Mouse (Mus musculus) neural tube, embryonic 15.5 days (tissue): ENCODE data around the gene Crebrf. TPM values are rescaled to one million over a fixed set of nuclear protein-coding genes. Genes with fewer than 3 reads are reported as not detected.

Experiments
- ATAC-seq: fragments of 200-750 bp; cut with Nextera tagmentation; 2 replicates; pipeline ENCODE4 v1.8.0; 2017; ENCODE audit warnings: mild to moderate bottlenecking, moderate TSS enrichment, moderate library complexity; ENCODE audit not compliant: low FRiP score
- H3K27ac ChIP-seq: fragments of 300-500 bp; sonication (generic); replicated peaks from 2 replicates; pipeline ENCODE4 v1.5.1; 2015; ENCODE audit warnings: mild to moderate bottlenecking, inconsistent platforms
- H3K27me3 ChIP-seq: fragments of 300-500 bp; sonication (generic); replicated peaks from 2 replicates; pipeline ENCODE4 v1.6.1; 2015; ENCODE audit warnings: inconsistent platforms
- H3K36me3 ChIP-seq: fragments of 300-500 bp; sonication (generic); 2 replicates; pipeline ENCODE4 v1.6.1; 2015; ENCODE audit warnings: inconsistent platforms
- H3K4me1 ChIP-seq: fragments of 300-500 bp; sonication (generic); 2 replicates; pipeline ENCODE4 v1.6.1; 2015; ENCODE audit warnings: inconsistent platforms
- H3K4me2 ChIP-seq: fragments of 300-500 bp; sonication (generic); 2 replicates; pipeline ENCODE4 v1.6.1; 2015; ENCODE audit warnings: inconsistent platforms, mild to moderate bottlenecking, moderate library complexity
- H3K4me3 ChIP-seq: fragments of 300-500 bp; sonication (generic); replicated peaks from 2 replicates; pipeline ENCODE4 v1.5.1; 2015; ENCODE audit warnings: mild to moderate bottlenecking, inconsistent platforms
- H3K9ac ChIP-seq: fragments of 300-500 bp; sonication (generic); replicated peaks from 2 replicates; pipeline ENCODE4 v1.6.1; 2015; ENCODE audit warnings: mild to moderate bottlenecking, inconsistent platforms
- H3K9me3 ChIP-seq: fragments of 300-500 bp; sonication (generic); replicated peaks from 2 replicates; pipeline ENCODE4 v1.6.1; 2016; ENCODE audit warnings: inconsistent platforms
- WGBS: fragments of 180-500 bp; shearing (Covaris S2); methylation state at CpG from one replicate; pipeline ENCODE4 v1.1.7; 2015; ENCODE audit warnings: mixed read lengths; 5-methylcytosine and 5-hydroxymethylcytosine counted together
- polyA plus RNA-seq: library from polyadenylated mRNA; unstranded; fragments of >200 nt; fragmentation: Nextera tagmentation; extraction: Ambion mirVana; gene quantifications from 2 replicates; pipeline ENCODE4 v1.2.1, GENCODE M21; 2015

The Crebrf gene
- polyA plus RNA-seq, 1 experiment from 2014 or later, result 11.4 TPM

GRCm38 (mm10) chr17:26743294-26743693, 27.8 kb downstream of the Crebrf start:
- Histone ChIP-seq H3K27ac (no peak overlapping the region), H3K4me3 (no peak overlapping the region), H3K36me3 (peaks cover 9% of the 10 kb centered on the region), H3K9me3 (no peaks in the 10 kb centered on the region), H3K9ac (no peak overlapping the region), H3K4me1 (no peaks in the 10 kb centered on the region), H3K27me3 (no peaks in the 10 kb centered on the region), H3K4me2 (no peak overlapping the region)
- no peak for ATAC-seq
- WGBS, result 71% methylated on average over 1 of the region's 1 CpGs

GRCm38 (mm10) chr17:26749975-26750374, 34.5 kb downstream of the Crebrf start:
- 85% methylated on average over 3 of the region's 3 CpGs for WGBS
- ATAC-seq, result no peak

GRCm38 (mm10) chr17:26752297-26752696, 36.8 kb downstream of the Crebrf start:
- Histone ChIP-seq H3K9me3 (no peaks in the 10 kb centered on the region), H3K27ac (no peak overlapping the region), H3K4me1 (no peaks in the 10 kb centered on the region), H3K4me3 (no peak overlapping the region), H3K36me3 (peaks cover 4% of the 10 kb centered on the region; the same call in 1 of the 2 replicates), H3K9ac (no peak overlapping the region), H3K4me2 (no peak overlapping the region), H3K27me3 (no peaks in the 10 kb centered on the region)
- 82% methylated on average over 1 of the region's 1 CpGs for WGBS
- ATAC-seq, result no peak

More at GRCm38 (mm10) chr17:26749975-26750374, 34.5 kb downstream of the Crebrf start:
- Histone ChIP-seq H3K4me1 (no peaks in the 10 kb centered on the region), H3K27me3 (no peaks in the 10 kb centered on the region), H3K4me2 (no peak overlapping the region), H3K9ac (no peak overlapping the region), H3K27ac (no peak overlapping the region), H3K4me3 (no peak overlapping the region), H3K9me3 (no peaks in the 10 kb centered on the region), H3K36me3 (peaks cover 4% of the 10 kb centered on the region; the same call in 1 of the 2 replicates)

GRCm38 (mm10) chr17:26753476-26753875, 38.0 kb downstream of the Crebrf start:
- no peak for ATAC-seq
- 92% methylated on average over 2 of the region's 2 CpGs for WGBS
- Histone ChIP-seq H3K9ac (no peak overlapping the region), H3K27me3 (no peaks in the 10 kb centered on the region), H3K4me1 (no peaks in the 10 kb centered on the region), H3K36me3 (peaks cover 9% of the 10 kb centered on the region; the same call in 1 of the 2 replicates), H3K4me3 (no peak overlapping the region), H3K27ac (no peak overlapping the region), H3K9me3 (no peaks in the 10 kb centered on the region), H3K4me2 (no peak overlapping the region)

- ATAC-seq, result no peak
- Histone ChIP-seq H3K27ac (no peak overlapping the region), H3K4me3 (no peak overlapping the region), H3K36me3 (peaks cover 24% of the 10 kb centered on the region; the same call in 1 of the 2 replicates), H3K9ac (no peak overlapping the region), H3K9me3 (no peaks in the 10 kb centered on the region), H3K4me2 (no peak overlapping the region), H3K27me3 (no peaks in the 10 kb centered on the region), H3K4me1 (no peaks in the 10 kb centered on the region)
- WGBS, result 88% methylated on average over 5 of the region's 5 CpGs
Measured at GRCm38 (mm10) chr17:26767100-26767753, 51.8 kb downstream of the Crebrf start.

GRCm38 (mm10) chr17:26767754-26768124, 52.3 kb downstream of the Crebrf start:
- 80% methylated on average over 2 of the region's 2 CpGs for WGBS
- ATAC-seq, result no peak
- Histone ChIP-seq H3K4me3 (no peak overlapping the region), H3K27ac (no peak overlapping the region), H3K9me3 (no peaks in the 10 kb centered on the region), H3K4me2 (no peak overlapping the region), H3K27me3 (no peaks in the 10 kb centered on the region), H3K4me1 (no peaks in the 10 kb centered on the region), H3K36me3 (peaks cover 24% of the 10 kb centered on the region; the same call in 1 of the 2 replicates), H3K9ac (no peak overlapping the region)

GRCm38 (mm10) chr17:26776211-26776610, 60.8 kb downstream of the Crebrf start:
- Histone ChIP-seq H3K4me2 (no peak overlapping the region), H3K9ac (no peak overlapping the region)
- WGBS, result 18% methylated on average over 10 of the region's 10 CpGs

GRCm38 (mm10) chr17:26778001-26778400, 62.6 kb downstream of the Crebrf start:
- no peak overlapping the region for H3K27ac ChIP-seq
- peaks cover 18% of the 10 kb centered on the region for H3K4me1 ChIP-seq
- ATAC-seq, result no peak
- H3K36me3 ChIP-seq, result no peaks in the 10 kb centered on the region
- no peak overlapping the region for H3K4me2 ChIP-seq
- WGBS, result 93% methylated on average over 4 of the region's 4 CpGs
- H3K9me3 ChIP-seq, result no peaks in the 10 kb centered on the region
- H3K4me3 ChIP-seq, result no peak overlapping the region
- no peaks in the 10 kb centered on the region for H3K27me3 ChIP-seq
- H3K9ac ChIP-seq, result no peak overlapping the region

More at GRCm38 (mm10) chr17:26776211-26776610, 60.8 kb downstream of the Crebrf start:
- Histone ChIP-seq H3K27ac (no peak overlapping the region), H3K4me3 (no peak overlapping the region), H3K36me3 (peaks cover 4% of the 10 kb centered on the region; the same call in 1 of the 2 replicates), H3K27me3 (no peaks in the 10 kb centered on the region), H3K4me1 (peaks cover 9% of the 10 kb centered on the region; the same call in 1 of the 2 replicates), H3K9me3 (no peaks in the 10 kb centered on the region)
- no peak for ATAC-seq

- Histone ChIP-seq H3K27me3 (no peaks in the 10 kb centered on the region), H3K9me3 (no peaks in the 10 kb centered on the region), H3K9ac (no peak overlapping the region), H3K4me1 (peaks cover 18% of the 10 kb centered on the region), H3K36me3 (peaks cover 5% of the 10 kb centered on the region), H3K4me3 (no peak overlapping the region), H3K27ac (no peak overlapping the region), H3K4me2 (no peak overlapping the region)
- WGBS, result 93% methylated on average over 3 of the region's 3 CpGs
- ATAC-seq, result no peak
Measured at GRCm38 (mm10) chr17:26778430-26779100, 63.1 kb downstream of the Crebrf start.

GRCm38 (mm10) chr17:26779471-26779870, 64.0 kb downstream of the Crebrf start:
- peaks cover 18% of the 10 kb centered on the region for H3K4me1 ChIP-seq
- no peak overlapping the region for H3K4me3 ChIP-seq
- no peak overlapping the region for H3K27ac ChIP-seq
- no peak overlapping the region for H3K4me2 ChIP-seq
- H3K9ac ChIP-seq, result no peak overlapping the region
- peaks cover 13% of the 10 kb centered on the region for H3K36me3 ChIP-seq
- no peaks in the 10 kb centered on the region for H3K9me3 ChIP-seq
- no peak for ATAC-seq
- 95% methylated on average over 2 of the region's 2 CpGs for WGBS
- no peaks in the 10 kb centered on the region for H3K27me3 ChIP-seq

- no peaks in the 10 kb centered on the region for H3K27me3 ChIP-seq
- peaks cover 25% of the 10 kb centered on the region for H3K36me3 ChIP-seq
- peak within 1 kb of the TSS; percentile 94 for H3K4me2 ChIP-seq
- peak within 1 kb of the TSS; percentile 84 for H3K27ac ChIP-seq
- peak within 1 kb of the TSS; percentile 79 for H3K9ac ChIP-seq
- no peaks in the 10 kb centered on the region for H3K9me3 ChIP-seq
- H3K4me1 ChIP-seq, result peaks cover 15% of the 10 kb centered on the region
- WGBS, result under 1% methylated on average over 42 of the region's 42 CpGs
- peak within 1 kb of the TSS; percentile 78 for H3K4me3 ChIP-seq
- ATAC-seq, result peak; percentile 92
Measured at GRCm38 (mm10) chr17:26780750-26781571, 65.5 kb downstream of the Crebrf start, which contains the start of gene Bnip1. TSS of gene Bnip1 (plus strand) at chr17:26781066.
